Mouse (Mus musculus) bone marrow, adult 2 months (tissue): ENCODE data around the gene Poldip2. TPM values are rescaled to one million over a fixed set of nuclear protein-coding genes. Genes with fewer than 3 reads are reported as not detected.

Experiments used
- H3K27ac ChIP-seq: fragments of 200-500 bp; 2 replicates; pipeline ENCODE4 v1.5.1; 2012; ENCODE audit warnings: low read depth, mild to moderate bottlenecking, control low read depth, inconsistent platforms, low read length; ENCODE audit not compliant: control insufficient read depth, poor library complexity, insufficient read depth
- H3K4me1 ChIP-seq: fragments of 200-500 bp; 2 replicates; pipeline ENCODE4 v1.6.1; 2011; ENCODE audit warnings: low read length; ENCODE audit not compliant: control insufficient read depth, insufficient read depth
- H3K4me3 ChIP-seq: fragments of 200-500 bp; replicated peaks from 2 replicates; pipeline ENCODE3; 2011; ENCODE audit warnings: mild to moderate bottlenecking, low read depth, low read length, control low read depth; ENCODE audit not compliant: control insufficient read depth
- CTCF ChIP-seq: fragments of 200-500 bp; IDR thresholded peaks from 2 replicates; pipeline ENCODE4 v1.5.1; 2011; ENCODE audit warnings: low read length, control low read depth; ENCODE audit not compliant: control insufficient read depth, insufficient read depth
- POLR2A ChIP-seq: fragments of 200-500 bp; IDR thresholded peaks from 2 replicates; pipeline ENCODE4 v1.6.1; 2011; ENCODE audit warnings: low read depth, mild to moderate bottlenecking, control low read depth, low read length, borderline replicate concordance; ENCODE audit not compliant: control insufficient read depth
- WGBS: fragments of 180-500 bp; shearing (Covaris S2); methylation state at CpG from one replicate; pipeline ENCODE4 v1.1.7; 2018; 5-methylcytosine and 5-hydroxymethylcytosine counted together
- polyA plus RNA-seq: library from polyadenylated mRNA; stranded (reverse); fragments of >200 nt; gene quantifications from 2 replicates; pipeline ENCODE4 v1.2.4, GENCODE M21; 2011; ENCODE audit warnings: low replicate concordance; ENCODE audit not compliant: missing spikeins, insufficient read depth, insufficient read length

Gene Poldip2
- polyA plus RNA-seq, 1 experiment, result 19.0 TPM

DNA sequence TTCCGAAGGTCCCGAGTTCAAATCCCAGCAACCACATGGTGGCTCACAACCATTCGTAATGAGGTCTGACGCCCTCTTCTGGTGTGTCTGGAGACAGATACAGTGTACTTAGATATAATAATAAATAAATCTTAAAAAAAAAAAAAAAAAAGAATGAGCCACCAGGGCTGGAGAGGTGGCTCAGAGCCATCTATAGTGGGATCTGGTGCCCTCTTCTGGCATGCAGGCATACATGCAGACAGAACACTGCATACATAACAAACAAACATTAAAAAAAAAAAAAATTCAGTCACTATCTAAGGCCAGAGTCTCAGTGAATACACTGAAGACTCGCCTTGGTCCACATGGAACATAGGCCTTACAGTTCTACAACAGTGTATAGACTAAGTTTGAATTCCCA is 2.8 kb upstream of the Poldip2 start:
- no peak overlapping the region for H3K4me3 ChIP-seq
- H3K4me1 ChIP-seq, result no peaks in the 10 kb centered on the region
- 77% methylated on average over 5 of the region's 5 CpGs for WGBS
- no peak overlapping the region for H3K27ac ChIP-seq
- peak; percentile 45; the same call in 1 of the 2 replicates for TF ChIP-seq CTCF
- TF ChIP-seq POLR2A, result no peak

DNA sequence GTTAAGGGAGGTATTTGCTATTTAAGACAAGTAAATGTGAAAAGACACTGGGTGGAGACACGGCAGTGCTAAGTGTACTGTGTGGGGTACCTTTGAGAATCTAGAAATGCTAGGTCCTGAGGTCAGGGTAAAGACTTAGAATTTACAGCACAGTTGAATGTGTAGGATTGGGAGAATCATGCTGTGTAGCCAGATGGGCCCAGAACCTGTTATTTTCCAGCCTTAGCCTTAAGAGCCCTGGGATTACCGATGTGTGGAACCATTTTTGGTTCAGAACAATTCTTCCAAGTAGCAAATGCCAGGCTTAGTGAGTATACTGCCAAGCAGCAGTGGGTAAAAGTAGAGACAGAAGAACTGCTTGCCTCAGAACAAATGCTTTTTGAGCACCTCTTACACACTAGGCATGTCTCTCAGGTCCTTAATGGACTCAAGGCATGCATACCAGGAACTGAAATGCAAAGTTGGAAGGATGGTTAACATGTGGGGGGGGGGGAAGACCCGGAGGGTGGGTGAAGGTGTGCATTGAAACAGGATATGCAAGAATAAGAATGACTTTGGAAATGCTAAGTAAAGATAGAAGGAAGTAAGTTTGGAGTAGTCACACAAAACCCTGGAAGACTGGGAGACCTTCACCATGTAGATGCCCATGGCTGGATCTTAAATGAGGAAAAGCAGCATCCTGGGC is 1.3 kb downstream of the Poldip2 start:
- TF ChIP-seq CTCF, result no peak
- no peak for TF ChIP-seq POLR2A
- no peak overlapping the region for H3K4me3 ChIP-seq
- 54% methylated on average over 3 of the region's 3 CpGs for WGBS
- no peaks in the 10 kb centered on the region for H3K4me1 ChIP-seq
- H3K27ac ChIP-seq, result no peak overlapping the region

DNA sequence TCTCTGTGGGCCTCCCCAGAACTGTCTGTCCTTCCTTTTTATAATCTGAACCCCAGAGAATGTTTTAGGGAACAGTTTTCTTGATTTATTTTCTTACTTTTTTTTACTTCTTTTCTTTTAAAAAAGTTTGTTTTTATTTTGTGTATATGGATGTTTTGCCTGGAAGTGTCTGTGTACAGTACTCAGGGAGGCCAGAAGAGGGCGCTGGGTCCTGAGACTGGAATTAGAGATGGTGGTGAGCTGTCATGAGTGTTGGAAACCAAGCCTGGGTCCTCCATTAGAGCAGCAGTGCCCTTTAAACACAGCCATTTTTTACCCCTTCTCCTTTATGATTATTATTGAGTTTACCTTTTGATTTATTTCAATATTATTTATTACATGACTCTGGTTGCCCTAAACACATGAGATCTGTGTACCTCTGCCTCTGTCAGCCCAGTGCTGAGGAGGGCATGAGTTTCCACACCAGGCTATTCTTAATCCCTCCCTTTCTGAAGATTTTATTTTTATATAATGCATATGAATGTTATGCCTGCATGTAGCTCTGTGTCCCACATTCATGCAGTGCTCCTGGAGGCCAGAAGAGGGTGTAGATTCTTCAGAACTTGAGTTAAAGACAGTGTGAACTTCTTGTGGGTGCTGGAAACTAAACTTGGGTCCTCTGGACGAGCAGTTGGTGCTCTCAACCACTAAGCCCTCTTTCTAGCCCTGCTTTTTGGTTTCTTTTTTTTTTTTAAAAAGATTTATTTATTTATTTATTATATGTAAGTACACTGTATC is 3.7 kb downstream of the Poldip2 start:
- TF ChIP-seq POLR2A (no peak), CTCF (peak; percentile 45; the same call in 1 of the 2 replicates)
- no peaks in the 10 kb centered on the region for H3K4me1 ChIP-seq
- no peak overlapping the region for H3K27ac ChIP-seq
- 63% methylated on average over 2 of the region's 2 CpGs for WGBS
- no peak overlapping the region for H3K4me3 ChIP-seq

DNA sequence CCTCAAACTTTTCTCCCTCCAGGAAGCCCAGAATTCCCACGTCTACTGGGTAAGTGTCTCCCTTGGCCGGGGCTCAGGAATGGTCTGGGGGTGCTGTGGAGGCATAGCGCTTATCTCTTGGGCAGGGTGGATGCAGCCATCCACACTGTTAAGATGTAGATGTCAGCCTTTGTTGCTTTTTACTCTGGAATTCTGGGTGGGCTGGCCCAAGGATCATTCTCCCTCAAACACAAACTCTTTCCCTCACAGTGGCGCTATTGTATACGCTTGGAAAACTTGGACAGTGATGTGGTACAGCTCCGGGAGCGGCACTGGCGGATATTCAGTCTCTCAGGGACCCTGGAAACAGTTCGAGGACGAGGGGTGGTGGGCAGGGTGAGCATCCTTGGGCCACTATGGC is 6.9 kb downstream of the Poldip2 start:
- H3K27ac ChIP-seq, result no peak overlapping the region
- no peak overlapping the region for H3K4me3 ChIP-seq
- H3K4me1 ChIP-seq, result no peaks in the 10 kb centered on the region
- 89% methylated on average over 10 of the region's 10 CpGs for WGBS
- TF ChIP-seq POLR2A, result no peak
- no peak for TF ChIP-seq CTCF

DNA sequence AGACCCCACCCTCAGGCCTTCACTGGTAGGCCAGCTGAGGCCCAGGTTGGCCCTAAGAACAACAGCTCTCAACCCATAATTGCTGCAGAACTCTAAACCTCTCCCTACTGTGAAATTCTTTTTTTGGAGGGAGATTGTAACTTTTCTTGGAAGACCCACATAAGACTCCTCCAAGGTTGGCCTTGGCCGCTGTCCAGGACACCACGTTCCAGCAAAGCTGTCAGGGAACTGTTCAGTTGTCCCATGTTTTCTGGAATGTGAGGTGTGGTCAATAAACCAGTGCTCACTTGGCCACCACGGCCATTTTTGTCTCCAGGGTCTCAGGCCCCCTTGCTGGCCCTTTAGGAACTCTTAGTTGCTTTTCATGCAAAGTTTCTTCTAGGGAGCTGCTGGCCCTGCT is 9.9 kb downstream of the Poldip2 start:
- 83% methylated on average over 3 of the region's 3 CpGs for WGBS
- Histone ChIP-seq H3K4me1 (no peaks in the 10 kb centered on the region), H3K27ac (no peak overlapping the region), H3K4me3 (no peak overlapping the region)
- TF ChIP-seq POLR2A (no peak), CTCF (no peak)

DNA sequence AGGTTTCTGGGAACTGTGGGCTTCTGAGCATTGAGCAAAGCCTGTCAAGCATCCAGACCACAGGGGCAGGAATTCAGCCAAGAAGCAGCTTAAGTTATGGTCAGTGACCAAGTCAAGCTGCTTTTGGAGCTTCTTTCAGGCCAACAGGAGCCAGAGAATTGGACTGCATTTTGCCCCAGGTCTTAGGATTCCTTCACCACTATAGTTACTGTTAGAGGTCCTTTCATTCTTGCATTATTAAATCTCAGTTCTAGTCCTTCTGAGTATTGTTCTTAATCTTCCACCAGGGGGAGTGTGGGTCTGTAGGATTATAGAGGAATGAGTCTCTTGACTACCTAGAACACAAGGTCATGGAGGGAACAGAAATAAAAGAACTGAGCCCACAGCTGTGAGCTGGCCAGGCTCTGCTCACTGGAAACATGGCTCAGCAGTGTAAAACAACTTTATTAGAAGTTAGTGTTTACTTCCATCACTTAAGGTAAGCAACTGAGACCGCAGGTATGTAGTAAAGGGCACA is 10.5 kb downstream of the Poldip2 start:
- Histone ChIP-seq H3K4me3 (no peak overlapping the region), H3K27ac (no peak overlapping the region), H3K4me1 (no peaks in the 10 kb centered on the region)
- WGBS, result 91% methylated on average over 1 of the region's 1 CpGs
- no peak for TF ChIP-seq POLR2A
- TF ChIP-seq CTCF, result no peak

DNA sequence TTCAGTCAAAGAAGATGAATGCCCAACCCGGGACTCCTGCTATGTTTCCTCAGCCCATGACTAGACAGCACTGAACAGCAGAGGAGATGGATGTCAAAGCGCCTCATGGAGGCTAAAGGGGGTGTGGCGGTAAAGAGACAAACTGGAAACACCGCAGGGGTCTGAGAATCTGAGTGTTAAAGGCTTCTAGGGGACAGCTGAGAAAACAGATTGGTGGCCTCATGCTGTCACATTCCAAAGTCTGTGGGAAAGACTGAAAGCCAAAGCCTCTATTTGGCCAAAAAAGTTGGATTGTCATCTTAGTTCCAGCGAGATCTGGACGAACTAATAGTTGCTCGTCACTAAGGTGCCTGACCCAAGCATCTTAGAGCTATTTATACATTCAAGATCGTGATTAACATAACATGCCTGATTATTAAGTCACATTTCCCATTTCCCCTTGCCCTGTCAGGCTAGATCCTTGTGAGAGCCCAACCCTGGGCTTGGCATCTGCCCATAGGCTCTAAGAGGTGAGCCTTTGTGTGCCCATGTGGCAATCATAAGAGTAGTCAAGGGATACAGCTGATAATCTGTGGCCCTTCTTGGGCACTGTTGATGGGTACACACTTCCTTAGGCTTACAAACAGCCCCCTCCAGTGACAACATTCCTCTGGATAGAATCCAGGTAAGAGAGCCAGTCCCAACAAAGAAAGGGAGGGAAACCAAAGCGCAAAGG is 11.4 kb downstream of the Poldip2 start:
- no peak overlapping the region for H3K27ac ChIP-seq
- no peak overlapping the region for H3K4me3 ChIP-seq
- TF ChIP-seq POLR2A (no peak), CTCF (no peak)
- 88% methylated on average over 9 of the region's 9 CpGs for WGBS
- no peaks in the 10 kb centered on the region for H3K4me1 ChIP-seq

DNA sequence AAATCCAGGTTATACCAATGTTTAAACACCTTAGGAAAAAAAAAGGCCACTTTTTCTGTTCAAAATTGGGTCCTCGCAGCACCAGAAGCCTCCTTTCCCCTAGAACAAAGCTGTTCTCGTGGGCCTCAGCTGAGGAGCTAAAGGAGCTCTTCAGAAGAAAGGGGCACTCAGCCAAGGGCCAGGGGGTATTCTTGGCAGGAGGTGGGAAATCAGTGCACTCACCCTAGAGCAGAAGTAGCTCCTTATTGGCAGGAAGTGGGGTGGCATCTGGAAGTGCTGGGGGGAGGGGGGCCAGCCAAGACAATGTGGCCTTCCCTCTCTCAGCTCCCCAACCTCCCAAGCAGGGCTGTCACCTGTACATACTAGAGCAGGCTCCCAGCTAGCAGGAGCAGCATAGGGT is 12.8 kb downstream of the Poldip2 start:
- no peaks in the 10 kb centered on the region for H3K4me1 ChIP-seq
- H3K27ac ChIP-seq, result no peak overlapping the region
- H3K4me3 ChIP-seq, result no peak overlapping the region
- TF ChIP-seq CTCF (no peak), POLR2A (no peak)
- WGBS, result 49% methylated on average over 2 of the region's 2 CpGs
